Mouse (Mus musculus) erythroblast, embryonic 14.5 days (primary cell): Measurements from ENCODE around the gene Fbxl22.

ENCODE experiments used
- GATA1 ChIP-seq: IDR thresholded peaks from 2 replicates; pipeline ENCODE4 v1.6.1; 2012; ENCODE audit warnings: low read length, inconsistent platforms, mixed read lengths
- TAL1 ChIP-seq: IDR thresholded peaks from 3 replicates; pipeline ENCODE4 v1.6.1; 2012; ENCODE audit warnings: low read length, inconsistent platforms, mixed read lengths

GRCm38 (mm10) chr9:66488786-66489185 lies 25.6 kb downstream of the Fbxl22 start:
- TF ChIP-seq TAL1 (no peak), GATA1 (no peak)
